Mouse (Mus musculus): ENCODE measurements around the gene Tax1bp3. TPM values are rescaled to one million over a fixed set of nuclear protein-coding genes. Genes with fewer than 3 reads are reported as not detected.

Tax1bp3 gene
- 91.6 and 112 TPM in 2 replicates for polyA plus RNA-seq (2012; rRNA removed)

- peak; percentile 45; the same call in 1 of the 2 replicates for TF ChIP-seq POLR2A (IDR thresholded peaks at IDR 0.05; ENCODE audit: borderline replicate concordance, extremely low read depth, insufficient read depth, insufficient read length, poor library complexity, severe bottlenecking)
- no peak for TF ChIP-seq CTCF (IDR thresholded peaks at IDR 0.05; ENCODE audit: borderline replicate concordance, extremely low read depth, insufficient read depth, insufficient read length)
- peak; percentile 100 for DNase-seq (ENCODE audit: low read depth)
Observed at GRCm38 (mm10) chr11:73176608-73177508, at the start of gene Tax1bp3, which contains the start of gene Emc6. Gene Tax1bp3, plus strand, starts transcription at chr11:73177083. Gene Emc6, minus strand, starts transcription at chr11:73177037.

GRCm38 (mm10) chr11:73131020-73131419, 45.9 kb upstream of the Tax1bp3 start:
- TF ChIP-seq POLR2A (IDR thresholded peaks at IDR 0.05; ENCODE audit: borderline replicate concordance, extremely low read depth, insufficient read depth, insufficient read length, poor library complexity, severe bottlenecking) (no peak), CTCF (IDR thresholded peaks at IDR 0.05; ENCODE audit: borderline replicate concordance, extremely low read depth, insufficient read depth, insufficient read length) (peak; percentile 9; the same call in 1 of the 2 replicates)
- DNase-seq (ENCODE audit: low read depth) = peak; percentile 5

- TF ChIP-seq POLR2A (IDR thresholded peaks at IDR 0.05; ENCODE audit: borderline replicate concordance, extremely low read depth, insufficient read depth, insufficient read length, poor library complexity, severe bottlenecking) (no peak), CTCF (IDR thresholded peaks at IDR 0.05; ENCODE audit: borderline replicate concordance, extremely low read depth, insufficient read depth, insufficient read length) (no peak)
- no peak for DNase-seq (ENCODE audit: low read depth)
Observed at GRCm38 (mm10) chr11:73132999-73133398, 43.9 kb upstream of the Tax1bp3 start.

- TF ChIP-seq POLR2A (IDR thresholded peaks at IDR 0.05; ENCODE audit: borderline replicate concordance, extremely low read depth, insufficient read depth, insufficient read length, poor library complexity, severe bottlenecking) (no peak), CTCF (IDR thresholded peaks at IDR 0.05; ENCODE audit: borderline replicate concordance, extremely low read depth, insufficient read depth, insufficient read length) (no peak)
- no peak for DNase-seq (ENCODE audit: low read depth)
Observed at GRCm38 (mm10) chr11:73134222-73134621, 42.7 kb upstream of the Tax1bp3 start.

GRCm38 (mm10) chr11:73136587-73136986, 40.3 kb upstream of the Tax1bp3 start:
- DNase-seq (ENCODE audit: low read depth) = no peak
- TF ChIP-seq CTCF (IDR thresholded peaks at IDR 0.05; ENCODE audit: borderline replicate concordance, extremely low read depth, insufficient read depth, insufficient read length) = no peak
- TF ChIP-seq POLR2A (IDR thresholded peaks at IDR 0.05; ENCODE audit: borderline replicate concordance, extremely low read depth, insufficient read depth, insufficient read length, poor library complexity, severe bottlenecking) = no peak

- TF ChIP-seq POLR2A (IDR thresholded peaks at IDR 0.05; ENCODE audit: borderline replicate concordance, extremely low read depth, insufficient read depth, insufficient read length, poor library complexity, severe bottlenecking) = no peak
- no peak for TF ChIP-seq CTCF (IDR thresholded peaks at IDR 0.05; ENCODE audit: borderline replicate concordance, extremely low read depth, insufficient read depth, insufficient read length)
- peak; percentile 29 for DNase-seq (ENCODE audit: low read depth)
Observed at GRCm38 (mm10) chr11:73137116-73137515, 39.8 kb upstream of the Tax1bp3 start.

GRCm38 (mm10) chr11:73137591-73138501, 39.0 kb upstream of the Tax1bp3 start, which contains the start of gene Haspin:
Gene Haspin, minus strand, starts transcription at chr11:73138294.
- TF ChIP-seq CTCF (IDR thresholded peaks at IDR 0.05; ENCODE audit: borderline replicate concordance, extremely low read depth, insufficient read depth, insufficient read length) = peak; percentile 98
- TF ChIP-seq POLR2A (IDR thresholded peaks at IDR 0.05; ENCODE audit: borderline replicate concordance, extremely low read depth, insufficient read depth, insufficient read length, poor library complexity, severe bottlenecking) = peak; percentile 45; the same call in 1 of the 2 replicates
- DNase-seq (ENCODE audit: low read depth) = peak; percentile 95

- no peak for DNase-seq (ENCODE audit: low read depth)
- TF ChIP-seq CTCF (IDR thresholded peaks at IDR 0.05; ENCODE audit: borderline replicate concordance, extremely low read depth, insufficient read depth, insufficient read length) (no peak), POLR2A (IDR thresholded peaks at IDR 0.05; ENCODE audit: borderline replicate concordance, extremely low read depth, insufficient read depth, insufficient read length, poor library complexity, severe bottlenecking) (no peak)
Observed at GRCm38 (mm10) chr11:73144261-73144681, 32.6 kb upstream of the Tax1bp3 start.

- no peak for DNase-seq (ENCODE audit: low read depth)
Observed at GRCm38 (mm10) chr11:73146026-73146974, 30.6 kb upstream of the Tax1bp3 start.

GRCm38 (mm10) chr11:73146975-73147365, 29.9 kb upstream of the Tax1bp3 start:
- no peak for DNase-seq (ENCODE audit: low read depth)
- TF ChIP-seq POLR2A (IDR thresholded peaks at IDR 0.05; ENCODE audit: borderline replicate concordance, extremely low read depth, insufficient read depth, insufficient read length, poor library complexity, severe bottlenecking) (no peak), CTCF (IDR thresholded peaks at IDR 0.05; ENCODE audit: borderline replicate concordance, extremely low read depth, insufficient read depth, insufficient read length) (no peak)

More at GRCm38 (mm10) chr11:73146026-73146974, 30.6 kb upstream of the Tax1bp3 start:
- TF ChIP-seq CTCF (IDR thresholded peaks at IDR 0.05; ENCODE audit: borderline replicate concordance, extremely low read depth, insufficient read depth, insufficient read length) (no peak), POLR2A (IDR thresholded peaks at IDR 0.05; ENCODE audit: borderline replicate concordance, extremely low read depth, insufficient read depth, insufficient read length, poor library complexity, severe bottlenecking) (no peak)
